Mouse (Mus musculus) liver, embryonic 11.5 days (tissue): ENCODE results near the gene Wasf3. TPM values are rescaled to one million over a fixed set of nuclear protein-coding genes. Genes with fewer than 3 reads are reported as not detected.

Experiments
- ATAC-seq: fragments of 200-750 bp; cut with Nextera tagmentation; replicated peaks from 2 replicates; pipeline ENCODE4 v1.8.0; 2017; ENCODE audit warnings: moderate number of reproducible peaks, mild to moderate bottlenecking, moderate TSS enrichment, moderate library complexity; ENCODE audit not compliant: low FRiP score
- DNase-seq: peaks from one replicate; pipeline ENCODE4 v3.0.0-alpha.2; 2017; ENCODE audit warnings: low spot score
- H3K27ac ChIP-seq: fragments of 300-500 bp; sonication (generic); 2 replicates; pipeline ENCODE4 v1.5.1; 2014; ENCODE audit warnings: mild to moderate bottlenecking, low read depth, low read length, control low read depth
- H3K27me3 ChIP-seq: fragments of 300-500 bp; sonication (generic); replicated peaks from 2 replicates; pipeline ENCODE4 v1.6.1; 2014; ENCODE audit warnings: low read length, mixed read lengths; ENCODE audit not compliant: control insufficient read depth, insufficient read depth
- H3K36me3 ChIP-seq: fragments of 300-500 bp; sonication (generic); 2 replicates; pipeline ENCODE4 v1.6.1; 2014; ENCODE audit warnings: mild to moderate bottlenecking, low read length, moderate library complexity, mixed read lengths; ENCODE audit not compliant: control insufficient read depth, insufficient read depth
- H3K4me1 ChIP-seq: fragments of 300-500 bp; sonication (generic); replicated peaks from 2 replicates; pipeline ENCODE4 v1.6.1; 2014; ENCODE audit warnings: low read length, mixed read lengths; ENCODE audit not compliant: control insufficient read depth, insufficient read depth
- H3K4me2 ChIP-seq: fragments of 300-500 bp; sonication (generic); 2 replicates; pipeline ENCODE4 v1.6.1; 2014; ENCODE audit warnings: mild to moderate bottlenecking, control low read depth, moderate library complexity
- H3K4me3 ChIP-seq: fragments of 300-500 bp; sonication (generic); 2 replicates; pipeline ENCODE4 v1.5.1; 2014; ENCODE audit warnings: low read depth, low read length, control low read depth
- H3K9ac ChIP-seq: fragments of 300-500 bp; sonication (generic); 2 replicates; pipeline ENCODE4 v1.6.1; 2014; ENCODE audit warnings: low read depth, low read length, control low read depth
- H3K9me3 ChIP-seq: fragments of 300-500 bp; sonication (generic); 2 replicates; pipeline ENCODE4 v1.6.1; 2016; ENCODE audit warnings: low read length, inconsistent platforms, mixed read lengths; ENCODE audit not compliant: control insufficient read depth
- WGBS: fragments of 180-500 bp; shearing (Covaris S2); extraction: QIAGEN DNeasy Blood & Tissue Kit; methylation state at CpG from one replicate; pipeline ENCODE4 v1.1.7; 2014; 5-methylcytosine and 5-hydroxymethylcytosine counted together
- polyA plus RNA-seq: library from polyadenylated mRNA; unstranded; fragments of >200 nt; fragmentation: Nextera tagmentation; extraction: Ambion mirVana; gene quantifications from 2 replicates; pipeline ENCODE4 v1.2.1, GENCODE M21; 2014

Gene Wasf3
- polyA plus RNA-seq, 1 experiment from 2014 or later: 0.40 TPM

DNA sequence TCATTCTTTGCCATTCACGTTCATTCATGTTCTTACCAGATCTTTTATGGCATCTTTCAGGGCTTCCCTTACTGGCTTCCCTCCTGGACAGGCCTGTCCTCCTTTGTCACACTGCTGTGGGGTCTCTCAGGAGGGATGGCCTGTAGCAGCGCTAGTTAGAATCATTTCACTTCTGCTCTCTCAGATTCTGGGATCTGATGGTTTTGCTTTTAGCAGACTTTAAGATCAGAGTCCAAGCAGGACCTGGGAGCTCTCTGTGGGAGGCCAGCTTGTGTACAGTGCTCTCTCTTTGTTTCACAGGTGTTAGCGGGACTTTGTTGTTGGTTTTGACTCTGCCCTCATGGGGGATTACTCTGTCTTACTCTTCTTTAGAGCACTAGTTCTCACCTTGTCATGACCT lies 23.0 kb downstream of the Wasf3 start:
- ATAC-seq: no peak
- Histone ChIP-seq H3K36me3 (no peaks in the 10 kb centered on the region), H3K27me3 (no peaks in the 10 kb centered on the region), H3K27ac (no peak overlapping the region), H3K4me1 (no peaks in the 10 kb centered on the region), H3K9ac (no peak overlapping the region), H3K9me3 (no peaks in the 10 kb centered on the region), H3K4me3 (no peak overlapping the region), H3K4me2 (no peak overlapping the region)
- DNase-seq: no peak
- WGBS: 48% methylated on average over 3 of the region's 3 CpGs

DNA sequence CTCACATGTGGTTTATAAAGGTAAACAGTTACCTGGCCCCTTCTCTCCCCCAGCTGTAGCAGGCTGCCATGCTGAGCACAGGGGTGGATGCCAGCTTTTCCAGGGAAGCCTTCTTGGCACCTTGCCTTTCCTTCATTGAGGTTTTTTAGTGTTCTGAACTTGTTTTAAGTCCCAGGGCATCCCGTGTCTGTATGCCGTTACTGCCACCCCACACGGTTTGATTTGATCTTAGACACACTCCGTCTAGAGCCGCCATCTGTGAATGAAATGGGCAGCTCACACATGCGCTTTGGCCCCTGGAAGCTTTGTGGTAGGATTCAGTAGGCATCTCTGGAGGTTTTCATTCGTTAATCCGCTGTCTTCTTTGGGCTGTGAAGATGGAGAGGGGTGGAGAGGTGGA lies 23.8 kb downstream of the Wasf3 start:
- no peak overlapping the region for H3K4me3 ChIP-seq
- 79% methylated on average over 8 of the region's 8 CpGs for WGBS
- no peak for DNase-seq
- H3K4me2 ChIP-seq: no peak overlapping the region
- no peaks in the 10 kb centered on the region for H3K4me1 ChIP-seq
- ATAC-seq: no peak
- H3K9ac ChIP-seq: no peak overlapping the region
- no peaks in the 10 kb centered on the region for H3K27me3 ChIP-seq
- H3K27ac ChIP-seq: no peak overlapping the region
- no peaks in the 10 kb centered on the region for H3K36me3 ChIP-seq
- H3K9me3 ChIP-seq: no peaks in the 10 kb centered on the region

- no peaks in the 10 kb centered on the region for H3K4me1 ChIP-seq
- H3K4me3 ChIP-seq: no peak overlapping the region
- no peak overlapping the region for H3K27ac ChIP-seq
- DNase-seq: no peak
- H3K27me3 ChIP-seq: no peaks in the 10 kb centered on the region
- no peaks in the 10 kb centered on the region for H3K9me3 ChIP-seq
- WGBS: 85% methylated on average over 4 of the region's 4 CpGs
- no peak for ATAC-seq
- no peaks in the 10 kb centered on the region for H3K36me3 ChIP-seq
- no peak overlapping the region for H3K4me2 ChIP-seq
- H3K9ac ChIP-seq: no peak overlapping the region
Measured at GRCm38 (mm10) chr5:146410821-146411220, 26.0 kb downstream of the Wasf3 start.

DNA sequence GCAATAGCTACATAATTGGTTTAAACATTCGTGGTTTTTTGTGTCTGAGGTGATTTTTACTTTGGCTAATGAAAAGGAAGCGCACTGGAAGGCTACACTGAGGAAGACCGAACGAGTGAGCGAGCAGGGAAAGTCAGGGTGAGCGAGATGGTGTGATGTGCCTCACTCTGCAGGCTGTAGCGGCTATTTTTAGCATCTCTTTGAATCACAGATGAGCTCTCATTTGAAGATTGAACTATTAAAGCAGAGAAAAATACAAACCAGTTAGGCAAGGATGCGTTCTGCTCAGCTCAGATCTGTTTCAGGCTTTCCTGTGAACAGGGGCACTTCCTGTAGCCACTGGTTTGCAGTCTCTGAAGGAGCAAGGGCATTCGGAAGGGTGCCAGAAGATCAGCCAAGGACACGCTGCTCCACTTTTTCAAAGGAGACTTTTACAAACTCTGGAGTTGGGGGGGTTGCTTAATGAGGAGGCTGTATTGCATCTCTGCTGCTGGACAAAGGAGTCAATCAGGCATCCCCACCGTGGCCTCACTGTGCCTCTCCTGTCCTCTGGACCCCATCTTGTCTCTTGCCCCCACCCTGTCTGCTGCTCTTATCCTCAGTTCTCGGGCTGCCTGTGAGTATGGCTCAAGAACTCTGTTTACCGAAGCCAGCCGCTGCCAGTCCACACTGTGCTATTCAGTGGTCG lies 28.1 kb downstream of the Wasf3 start:
- Histone ChIP-seq H3K4me2 (no peak overlapping the region), H3K36me3 (no peaks in the 10 kb centered on the region), H3K4me1 (no peaks in the 10 kb centered on the region), H3K9ac (no peak overlapping the region), H3K27ac (no peak overlapping the region), H3K4me3 (no peak overlapping the region), H3K9me3 (no peaks in the 10 kb centered on the region), H3K27me3 (no peaks in the 10 kb centered on the region)
- ATAC-seq: no peak
- 77% methylated on average over 15 of the region's 15 CpGs for WGBS
- DNase-seq: no peak

DNA sequence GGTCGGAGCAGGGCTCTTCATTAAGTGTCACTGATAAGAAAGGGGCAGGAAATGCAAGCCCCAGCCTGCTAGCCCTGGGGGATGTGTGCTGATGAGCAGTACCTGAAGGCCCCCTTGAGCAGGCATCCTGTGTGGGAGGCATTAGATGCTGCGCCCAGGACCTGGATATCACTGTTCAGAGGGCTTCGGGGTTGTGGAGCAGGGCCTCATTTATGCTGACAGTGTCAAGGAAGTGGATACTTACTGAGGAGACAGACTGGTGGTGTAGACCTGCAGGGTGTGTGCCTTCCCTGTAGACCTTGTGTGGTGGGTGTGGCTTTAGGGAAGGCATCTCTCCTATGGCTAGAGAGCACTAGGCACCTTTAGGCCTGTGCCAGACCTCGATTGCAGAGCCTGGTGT lies 29.8 kb downstream of the Wasf3 start:
- no peaks in the 10 kb centered on the region for H3K36me3 ChIP-seq
- DNase-seq (no peak), ATAC-seq (no peak)
- no peaks in the 10 kb centered on the region for H3K9me3 ChIP-seq
- H3K27me3 ChIP-seq: no peaks in the 10 kb centered on the region
- H3K9ac ChIP-seq: no peak overlapping the region
- no peaks in the 10 kb centered on the region for H3K4me1 ChIP-seq
- H3K27ac ChIP-seq: no peak overlapping the region
- no peak overlapping the region for H3K4me2 ChIP-seq
- 56% methylated on average over 4 of the region's 4 CpGs for WGBS
- H3K4me3 ChIP-seq: no peak overlapping the region

GRCm38 (mm10) chr5:146415218-146415617 lies 30.4 kb downstream of the Wasf3 start:
- Histone ChIP-seq H3K36me3 (no peaks in the 10 kb centered on the region), H3K4me3 (no peak overlapping the region), H3K4me1 (no peaks in the 10 kb centered on the region), H3K27me3 (no peaks in the 10 kb centered on the region), H3K4me2 (no peak overlapping the region), H3K9me3 (no peaks in the 10 kb centered on the region), H3K9ac (no peak overlapping the region), H3K27ac (no peak overlapping the region)
- no peak for DNase-seq
- no peak for ATAC-seq
- 83% methylated on average over 12 of the region's 12 CpGs for WGBS

DNA sequence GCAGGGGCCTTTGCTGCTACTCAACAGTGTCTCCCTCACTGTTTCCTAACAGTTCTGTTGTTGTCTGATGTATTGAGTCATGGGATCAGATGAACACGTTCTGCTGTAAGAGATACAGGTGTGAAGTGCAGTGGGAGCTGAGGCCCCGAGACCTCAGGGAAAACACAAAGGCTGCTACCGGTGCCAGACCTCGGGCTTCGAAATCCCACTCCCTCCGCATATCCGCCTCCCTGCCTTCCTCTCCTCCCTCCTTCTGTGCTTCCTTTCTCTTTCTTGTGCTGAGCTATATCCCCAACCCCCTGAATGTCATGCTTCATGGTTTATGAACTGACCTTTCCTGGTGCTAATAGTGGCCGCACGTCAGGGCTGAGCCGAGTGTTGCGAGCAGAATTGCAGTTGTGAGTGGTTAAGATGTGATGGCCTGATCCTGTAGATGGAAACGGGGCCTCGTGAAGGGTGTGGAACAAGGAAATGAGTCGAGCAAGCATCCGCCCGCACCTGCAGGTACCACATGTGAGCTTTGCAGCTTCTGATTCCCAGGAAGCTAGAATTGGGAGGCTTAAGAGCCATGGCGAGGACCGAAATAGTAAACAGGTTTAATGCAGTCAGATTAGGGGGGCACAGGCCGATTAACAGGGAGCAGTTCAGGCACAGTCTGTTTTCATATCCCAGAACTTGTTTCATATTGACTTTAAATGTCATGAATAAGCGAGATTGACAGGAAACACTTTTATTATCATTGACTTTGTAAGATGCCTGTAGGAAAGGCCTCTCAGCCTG lies 31.7 kb downstream of the Wasf3 start:
- H3K27me3 ChIP-seq: no peaks in the 10 kb centered on the region
- H3K4me3 ChIP-seq: no peak overlapping the region
- no peaks in the 10 kb centered on the region for H3K36me3 ChIP-seq
- no peak for ATAC-seq
- DNase-seq: no peak
- no peaks in the 10 kb centered on the region for H3K9me3 ChIP-seq
- 76% methylated on average over 20 of the region's 20 CpGs for WGBS
- no peak overlapping the region for H3K9ac ChIP-seq
- H3K4me2 ChIP-seq: no peak overlapping the region
- no peak overlapping the region for H3K27ac ChIP-seq
- no peaks in the 10 kb centered on the region for H3K4me1 ChIP-seq

GRCm38 (mm10) chr5:146418092-146418491 lies 33.3 kb downstream of the Wasf3 start:
- no peak for ATAC-seq
- H3K4me2 ChIP-seq: no peak overlapping the region
- DNase-seq: no peak
- H3K9me3 ChIP-seq: no peaks in the 10 kb centered on the region
- H3K9ac ChIP-seq: no peak overlapping the region
- H3K27me3 ChIP-seq: no peaks in the 10 kb centered on the region
- H3K4me1 ChIP-seq: no peaks in the 10 kb centered on the region
- H3K36me3 ChIP-seq: no peaks in the 10 kb centered on the region
- no peak overlapping the region for H3K27ac ChIP-seq
- H3K4me3 ChIP-seq: no peak overlapping the region
- WGBS: 82% methylated on average over 7 of the region's 7 CpGs

GRCm38 (mm10) chr5:146420081-146420480 lies 35.3 kb downstream of the Wasf3 start:
- no peak overlapping the region for H3K4me2 ChIP-seq
- H3K36me3 ChIP-seq: no peaks in the 10 kb centered on the region
- DNase-seq: no peak
- no peaks in the 10 kb centered on the region for H3K4me1 ChIP-seq
- no peak overlapping the region for H3K4me3 ChIP-seq
- H3K9ac ChIP-seq: no peak overlapping the region
- no peak overlapping the region for H3K27ac ChIP-seq
- 55% methylated on average over 1 of the region's 1 CpGs for WGBS
- no peaks in the 10 kb centered on the region for H3K9me3 ChIP-seq
- peak; percentile 55; the same call in 1 of the 2 replicates for ATAC-seq
- no peaks in the 10 kb centered on the region for H3K27me3 ChIP-seq
